Mouse (Mus musculus): ENCODE measurements around the gene Gm10277.

The Gm10277 gene

GRCm38 (mm10) chr11:77787707-77788106 is at the start of gene Gm10277:
TSS of gene Gm10277 (minus strand) at chr11:77787747.
- DNase-seq (ENCODE audit: low spot score): no peak

- peak; percentile 51 for DNase-seq (ENCODE audit: low spot score)
Measured at GRCm38 (mm10) chr11:77836751-77837150, 49.2 kb upstream of the Gm10277 start.

GRCm38 (mm10) chr11:77836290-77836689 is 48.7 kb upstream of the Gm10277 start:
- no peak for DNase-seq (ENCODE audit: low spot score)

GRCm38 (mm10) chr11:77835109-77835508 is 47.6 kb upstream of the Gm10277 start:
- no peak for DNase-seq (ENCODE audit: low spot score)

GRCm38 (mm10) chr11:77832541-77832940 is 45.0 kb upstream of the Gm10277 start:
- DNase-seq (ENCODE audit: low spot score): peak; percentile 78

GRCm38 (mm10) chr11:77830875-77831274 is 43.3 kb upstream of the Gm10277 start:
- DNase-seq (ENCODE audit: low spot score): no peak

- DNase-seq (ENCODE audit: low spot score): no peak
Measured at GRCm38 (mm10) chr11:77829043-77829841, 41.7 kb upstream of the Gm10277 start.

- no peak for DNase-seq (ENCODE audit: low spot score)
Measured at GRCm38 (mm10) chr11:77828163-77828562, 40.6 kb upstream of the Gm10277 start.

- no peak for DNase-seq (ENCODE audit: low spot score)
Measured at GRCm38 (mm10) chr11:77827241-77827995, 39.9 kb upstream of the Gm10277 start.

- DNase-seq (ENCODE audit: low spot score): no peak
Measured at GRCm38 (mm10) chr11:77826311-77826710, 38.8 kb upstream of the Gm10277 start.

- peak; percentile 44 for DNase-seq (ENCODE audit: low spot score)
Measured at GRCm38 (mm10) chr11:77825853-77826252, 38.3 kb upstream of the Gm10277 start.

GRCm38 (mm10) chr11:77822781-77823180 is 35.2 kb upstream of the Gm10277 start:
- no peak for DNase-seq (ENCODE audit: low spot score)

- DNase-seq (ENCODE audit: low spot score): no peak
Measured at GRCm38 (mm10) chr11:77821648-77822047, 34.1 kb upstream of the Gm10277 start.

GRCm38 (mm10) chr11:77816003-77816402 is 28.5 kb upstream of the Gm10277 start:
- DNase-seq (ENCODE audit: low spot score): peak; percentile 54

GRCm38 (mm10) chr11:77813969-77814368 is 26.4 kb upstream of the Gm10277 start:
- DNase-seq (ENCODE audit: low spot score): no peak

GRCm38 (mm10) chr11:77810018-77810417 is 22.5 kb upstream of the Gm10277 start:
- no peak for DNase-seq (ENCODE audit: low spot score)

GRCm38 (mm10) chr11:77809215-77809614 is 21.7 kb upstream of the Gm10277 start:
- no peak for DNase-seq (ENCODE audit: low spot score)

- DNase-seq (ENCODE audit: low spot score): no peak
Measured at GRCm38 (mm10) chr11:77808051-77808465, 20.5 kb upstream of the Gm10277 start.

- no peak for DNase-seq (ENCODE audit: low spot score)
Measured at GRCm38 (mm10) chr11:77806855-77807254, 19.3 kb upstream of the Gm10277 start.

GRCm38 (mm10) chr11:77806218-77806617 is 18.7 kb upstream of the Gm10277 start:
- no peak for DNase-seq (ENCODE audit: low spot score)

GRCm38 (mm10) chr11:77802341-77802865 is 14.9 kb upstream of the Gm10277 start:
- DNase-seq (ENCODE audit: low spot score): no peak

GRCm38 (mm10) chr11:77800869-77801701 is 13.5 kb upstream of the Gm10277 start:
- no peak for DNase-seq (ENCODE audit: low spot score)
